Mouse (Mus musculus) large intestine, adult 2 months (tissue): ENCODE results near the gene Kalrn. TPM values are rescaled to one million over a fixed set of nuclear protein-coding genes. Genes with fewer than 3 reads are reported as not detected.

Experiments
- DNase-seq: peaks from one replicate; pipeline ENCODE4 v3.0.0-alpha.2; 2012; ENCODE audit warnings: low read depth, low spot score
- WGBS: fragments of 180-500 bp; shearing (Covaris S2); methylation state at CpG from one replicate; pipeline ENCODE4 v1.1.7; 2018; 5-methylcytosine and 5-hydroxymethylcytosine counted together
- polyA plus RNA-seq: library from polyadenylated mRNA; depleted of rRNA; stranded (reverse); fragments of >200 nt; gene quantifications from 2 replicates; pipeline ENCODE4 v1.2.3, GENCODE M21; 2012; rRNA removed

Kalrn gene
- polyA plus RNA-seq: 21.4 and 38.8 TPM in 2 replicates

DNA sequence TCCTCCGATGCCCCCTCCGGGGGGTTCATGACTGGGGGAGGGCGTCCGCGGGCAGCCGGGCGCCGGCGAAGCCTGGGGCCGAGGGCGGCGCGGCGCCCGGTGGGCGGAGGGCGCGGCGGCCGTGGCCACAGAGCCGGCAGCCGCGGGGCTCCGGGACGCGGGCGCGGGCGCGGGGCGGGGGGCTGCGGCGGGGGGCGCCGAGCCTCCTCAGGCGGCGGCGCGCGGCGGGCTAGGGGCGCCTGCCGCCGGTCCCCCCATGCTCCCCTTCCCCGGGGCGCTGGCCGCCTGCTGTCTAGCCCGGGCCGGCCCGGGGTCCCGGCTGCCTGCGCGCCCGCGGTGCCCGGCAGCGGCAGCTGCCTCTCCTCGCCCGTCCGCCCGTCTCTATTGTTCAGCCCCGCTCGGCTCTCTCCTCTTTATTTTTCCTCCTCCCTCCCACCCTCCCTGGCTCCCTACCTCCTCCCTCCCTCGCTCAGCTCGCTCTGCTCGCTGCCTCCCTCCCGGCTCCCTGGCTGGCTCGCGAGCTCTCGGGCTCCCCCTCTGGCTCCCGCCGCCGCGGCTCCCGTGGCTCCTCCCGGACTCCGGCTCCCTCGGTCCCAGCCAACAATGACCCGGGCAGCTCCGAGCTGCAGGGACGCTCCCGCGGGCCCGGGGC, at the start of gene Kalrn:
Kalrn (minus strand) TSS at position 382 of the 652 bp plus-strand sequence.
- peak; percentile 18 for DNase-seq
- WGBS: under 1% methylated on average over 60 of the region's 84 CpGs

DNA sequence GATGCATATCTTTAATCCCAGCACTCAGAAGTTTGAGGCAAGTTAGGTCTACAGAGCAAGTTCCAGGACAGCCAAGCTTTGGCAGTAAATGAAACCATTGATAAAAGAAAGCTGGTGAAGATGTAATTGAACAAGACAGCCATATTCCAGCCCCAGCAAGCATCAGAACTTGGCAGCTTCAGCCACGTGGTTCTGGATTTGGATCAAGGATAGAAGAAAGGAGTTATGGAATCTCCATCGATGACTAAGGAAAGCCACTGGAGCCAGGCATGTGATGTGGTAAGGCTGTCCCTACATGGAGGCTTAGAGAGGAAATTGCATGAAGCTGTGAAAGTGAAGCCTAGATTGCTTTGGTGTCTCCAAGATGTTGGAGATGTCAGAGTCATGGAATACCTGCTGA, 40.7 kb upstream of the Kalrn start:
- WGBS: 75% methylated on average over 2 of the region's 2 CpGs

DNA sequence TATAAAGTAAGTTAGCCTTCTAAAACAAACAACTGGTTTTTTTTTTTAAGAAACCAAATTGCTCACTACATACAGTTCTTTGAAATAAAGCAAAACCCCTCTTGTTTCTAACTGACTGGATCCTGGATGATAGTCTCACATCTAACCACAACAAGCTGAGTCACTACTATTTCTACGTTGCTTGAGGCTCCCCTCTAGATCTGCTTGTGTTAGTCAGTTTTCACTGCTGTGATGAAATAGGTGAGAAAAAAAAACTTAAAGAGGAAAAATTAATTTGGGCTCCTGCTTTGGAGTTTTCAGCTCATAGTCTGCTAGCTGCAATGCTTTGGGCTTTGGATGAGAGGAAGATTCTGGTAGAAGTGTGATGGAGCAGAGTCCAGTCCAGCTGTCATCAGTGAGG, 36.8 kb upstream of the Kalrn start:
- 48% methylated on average over 1 of the region's 1 CpGs for WGBS
- DNase-seq: no peak

More for the DNA sequence above, 40.7 kb upstream of the Kalrn start:
- no peak for DNase-seq

DNA sequence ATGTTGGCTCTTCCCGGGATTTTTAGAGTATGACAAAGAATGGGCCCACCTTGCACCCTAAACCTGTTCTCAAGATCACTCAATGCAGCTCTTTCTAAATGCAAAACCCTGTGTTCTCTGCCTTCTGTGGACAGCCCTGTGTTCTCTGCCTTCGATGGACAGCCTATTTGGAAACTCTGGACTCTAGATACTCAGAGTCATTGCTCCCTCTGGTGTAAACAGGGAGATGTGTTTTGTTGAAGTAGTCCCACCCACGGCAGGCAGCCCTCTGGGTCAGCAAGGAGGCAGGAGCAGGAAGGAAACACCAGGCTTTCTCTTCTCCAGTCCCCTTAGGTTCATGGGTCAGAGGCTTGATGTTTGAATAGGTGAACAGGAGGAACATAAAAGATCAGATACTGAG, 32.3 kb upstream of the Kalrn start:
- 23% methylated on average over 3 of the region's 3 CpGs for WGBS
- no peak for DNase-seq

DNA sequence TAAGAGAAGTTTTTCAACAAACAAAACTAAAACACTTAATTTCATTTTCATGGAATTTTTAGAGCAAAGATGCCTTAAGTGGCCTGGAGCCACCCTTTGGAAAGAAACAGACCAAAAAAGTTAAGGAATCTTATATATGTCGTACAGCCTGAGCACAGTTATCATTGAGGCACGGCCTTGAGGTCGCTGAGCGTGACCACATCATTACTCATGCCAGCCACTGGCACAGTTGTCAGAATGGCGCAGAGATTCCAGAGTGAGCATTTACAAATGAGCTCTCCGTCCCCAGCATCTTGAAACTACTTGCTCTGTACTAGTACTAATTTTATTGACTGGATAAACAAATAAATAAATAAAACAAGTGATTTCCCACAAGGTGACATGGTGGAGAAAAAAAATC, 30.5 kb upstream of the Kalrn start:
- WGBS: 79% methylated on average over 6 of the region's 6 CpGs

DNA sequence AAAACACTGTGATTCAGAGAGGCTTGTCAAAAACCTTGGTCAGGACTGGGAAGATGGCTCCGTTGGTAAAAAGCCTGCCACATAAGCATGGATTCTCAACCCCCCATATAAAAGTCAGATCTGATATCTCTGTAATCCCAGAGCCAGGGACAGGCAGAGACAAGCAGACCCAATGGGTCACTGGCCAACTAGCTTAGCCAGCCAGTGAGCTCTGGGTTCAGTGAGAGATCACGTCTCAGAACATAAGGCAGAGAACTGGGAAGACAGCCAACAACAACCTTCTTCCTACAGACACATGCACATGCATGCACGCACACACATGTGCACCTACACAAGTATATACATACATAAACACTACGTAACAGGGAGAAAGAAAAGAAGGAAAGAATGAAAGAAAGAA, 29.7 kb upstream of the Kalrn start:
- WGBS: 63% methylated on average over 4 of the region's 4 CpGs
- DNase-seq: no peak

More for the DNA sequence above, 30.5 kb upstream of the Kalrn start:
- no peak for DNase-seq

DNA sequence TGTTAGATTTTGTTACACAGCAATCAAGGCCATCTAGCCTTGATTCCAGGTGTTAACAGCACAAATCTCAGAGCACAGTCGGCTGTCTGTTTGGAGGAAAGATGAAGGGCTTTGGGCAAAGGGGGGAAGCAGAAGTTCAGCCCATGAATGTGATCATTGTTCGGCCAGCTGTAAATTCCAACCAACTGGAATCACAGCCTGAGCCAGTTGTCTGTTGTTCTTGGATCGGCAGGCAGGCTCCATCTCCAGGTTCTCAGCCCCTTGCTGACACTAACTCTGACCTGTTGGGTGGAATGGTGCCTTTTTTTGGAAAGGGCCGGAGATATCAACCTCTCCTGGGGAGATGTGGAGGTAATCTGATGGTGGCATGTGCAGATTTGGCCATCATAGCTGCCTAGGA, 28.6 kb upstream of the Kalrn start:
- no peak for DNase-seq
- 43% methylated on average over 4 of the region's 4 CpGs for WGBS

DNA sequence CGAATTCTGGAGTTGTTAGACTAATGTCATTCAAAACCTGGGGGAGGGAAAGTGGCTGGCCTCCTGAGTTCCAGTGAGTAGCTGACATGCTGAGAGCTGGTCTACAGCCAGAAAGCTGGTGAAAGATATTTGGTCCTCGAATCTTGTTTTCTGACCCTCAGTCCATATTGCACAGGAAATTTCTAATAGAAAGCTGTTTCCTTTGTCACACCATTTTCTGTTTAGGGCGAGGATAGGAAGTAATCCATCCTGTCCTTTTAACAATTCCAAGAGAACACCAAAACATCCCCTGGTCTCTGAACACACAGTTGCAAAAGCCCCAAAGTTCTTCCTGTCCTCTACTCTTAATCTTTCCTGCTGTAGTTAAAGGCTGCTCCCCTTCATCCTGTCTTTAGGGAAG, 22.0 kb upstream of the Kalrn start:
- 31% methylated on average over 3 of the region's 3 CpGs for WGBS
- DNase-seq: no peak

DNA sequence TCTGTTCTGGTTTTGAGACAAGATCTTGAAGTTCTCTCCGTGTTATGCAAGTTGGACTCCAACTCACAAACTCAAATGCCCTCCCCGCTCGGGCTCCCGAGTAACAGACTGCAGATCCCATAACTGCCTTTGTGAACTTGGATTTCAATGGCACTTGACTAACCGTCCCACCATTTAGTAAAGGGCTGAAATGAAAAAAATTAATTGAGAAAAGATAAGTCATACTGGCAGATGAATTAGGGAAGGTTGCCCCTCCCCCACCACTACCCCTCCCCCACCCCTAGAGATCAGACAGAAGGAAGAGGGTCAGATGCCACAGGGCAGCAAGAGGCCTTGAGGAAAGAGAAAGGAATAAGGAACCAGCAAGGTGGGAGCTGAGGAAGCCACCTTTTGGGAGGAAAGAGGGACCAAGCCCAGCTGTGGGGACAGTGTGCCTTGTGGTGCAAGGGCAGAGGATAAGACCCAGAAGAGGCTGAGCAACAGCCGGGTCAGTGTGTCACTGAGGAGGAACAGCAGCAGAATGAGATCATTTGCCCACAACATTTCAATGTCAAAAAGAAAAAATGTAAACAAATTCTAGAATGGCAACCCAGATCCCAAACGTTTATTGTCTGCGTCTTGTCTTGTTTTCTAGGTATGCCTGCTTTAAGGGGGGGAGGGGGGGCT, 21.4 kb upstream of the Kalrn start:
- no peak for DNase-seq
- 65% methylated on average over 8 of the region's 8 CpGs for WGBS

DNA sequence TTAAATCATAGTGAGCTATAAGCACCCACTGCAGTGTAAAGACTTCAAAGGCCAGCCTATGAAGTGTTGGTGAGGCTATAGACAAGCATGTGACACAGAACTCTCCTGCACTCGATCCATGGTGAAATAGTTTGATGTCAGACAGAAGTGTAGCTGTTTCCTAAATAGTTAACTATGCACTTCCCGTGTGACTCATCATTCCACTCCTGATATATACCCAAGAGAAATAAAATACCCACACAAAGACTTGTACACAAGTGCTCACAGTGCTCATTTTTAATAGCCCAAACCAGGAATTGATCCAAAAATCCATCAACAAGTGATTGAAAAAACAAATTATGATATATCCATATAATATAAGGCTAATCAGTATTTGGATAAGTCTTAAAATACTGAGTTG, 19.4 kb upstream of the Kalrn start:
- DNase-seq: no peak
- WGBS: 51% methylated on average over 2 of the region's 2 CpGs

DNA sequence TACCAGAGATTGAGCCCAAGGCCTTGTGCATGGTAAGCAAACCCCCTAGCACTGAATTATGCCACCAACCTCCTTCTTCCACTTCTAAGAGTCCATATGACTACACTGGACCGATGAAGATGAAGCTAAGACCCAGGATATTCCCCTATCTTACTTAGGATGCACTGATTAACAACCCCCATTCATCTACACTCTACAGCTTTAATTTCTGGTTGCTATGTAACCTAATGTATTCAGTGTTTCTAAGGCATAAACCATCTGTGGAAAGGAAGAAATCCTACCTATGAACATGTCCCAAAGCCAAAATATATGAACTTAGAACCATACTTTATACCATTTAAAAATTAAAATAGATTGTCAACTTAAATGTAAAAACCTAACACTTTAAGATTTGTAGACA, 18.6 kb upstream of the Kalrn start:
- 67% methylated on average over 1 of the region's 1 CpGs for whole genome bisulfite sequencing
- DNase-seq: no peak

DNA sequence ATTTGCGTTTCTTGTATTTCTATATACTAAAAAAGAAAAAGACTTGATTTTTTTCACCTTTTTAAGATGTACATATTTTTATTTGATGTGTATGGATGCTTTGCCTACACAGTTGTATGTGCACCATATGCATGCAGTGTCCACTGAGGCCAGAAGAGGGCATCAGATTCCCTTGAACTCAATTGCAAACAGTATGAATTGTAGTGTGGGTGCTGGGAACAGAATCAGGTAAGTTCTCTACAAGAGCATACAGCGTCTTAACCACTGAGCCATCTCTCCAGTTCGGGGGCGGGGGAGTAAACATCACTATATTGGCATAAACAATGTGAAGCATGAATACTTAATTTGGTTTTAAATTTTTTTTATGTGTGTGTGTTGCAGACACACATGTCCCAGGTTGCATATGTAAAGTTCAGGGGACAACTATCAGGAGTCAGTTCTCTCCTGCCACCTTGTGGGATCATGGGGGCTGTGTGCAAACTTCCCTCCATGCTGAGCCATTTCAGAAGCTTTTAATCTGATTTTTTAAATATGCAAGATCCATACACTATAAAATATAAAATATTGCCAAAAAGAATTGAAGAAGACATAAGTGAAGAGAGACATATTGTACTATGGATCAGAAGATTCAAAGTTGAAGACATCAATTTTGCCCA, 6.5 kb upstream of the Kalrn start:
- WGBS: 98% methylated on average over 4 of the region's 4 CpGs
- DNase-seq: no peak

DNA sequence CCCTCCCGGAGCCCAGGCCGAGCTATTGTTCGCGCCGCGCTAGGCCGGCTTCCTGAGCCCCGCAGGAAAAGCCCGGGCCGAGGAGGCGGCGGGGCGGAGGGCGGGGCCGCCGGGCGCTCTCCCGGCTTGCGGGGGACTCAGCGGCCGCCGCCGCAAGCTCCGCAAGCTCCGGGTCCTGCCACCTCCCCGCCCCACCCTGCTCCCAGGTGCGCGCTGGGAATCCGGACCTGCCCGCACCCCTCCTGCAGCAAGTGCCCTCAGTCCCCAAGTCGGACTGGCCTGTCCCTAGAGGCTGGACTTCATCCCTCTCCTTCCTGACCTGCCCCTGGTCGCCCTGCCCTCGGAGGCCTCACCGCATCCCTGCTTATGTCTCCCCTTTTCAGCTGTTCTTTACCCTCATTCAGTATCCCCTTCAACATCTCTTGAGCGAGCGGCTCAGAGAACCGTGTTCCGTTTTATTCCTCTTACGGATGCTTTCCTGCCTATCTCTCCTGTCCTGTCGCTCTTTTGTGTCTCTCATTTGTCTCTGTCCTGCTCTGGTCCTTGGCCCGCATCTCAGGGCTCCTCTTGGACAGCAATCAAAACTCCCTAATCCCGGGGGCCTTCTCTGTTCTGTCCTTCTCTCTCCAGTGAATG, 642 bp upstream of the Kalrn start:
- WGBS: 2% methylated on average over 39 of the region's 42 CpGs
- no peak for DNase-seq

DNA sequence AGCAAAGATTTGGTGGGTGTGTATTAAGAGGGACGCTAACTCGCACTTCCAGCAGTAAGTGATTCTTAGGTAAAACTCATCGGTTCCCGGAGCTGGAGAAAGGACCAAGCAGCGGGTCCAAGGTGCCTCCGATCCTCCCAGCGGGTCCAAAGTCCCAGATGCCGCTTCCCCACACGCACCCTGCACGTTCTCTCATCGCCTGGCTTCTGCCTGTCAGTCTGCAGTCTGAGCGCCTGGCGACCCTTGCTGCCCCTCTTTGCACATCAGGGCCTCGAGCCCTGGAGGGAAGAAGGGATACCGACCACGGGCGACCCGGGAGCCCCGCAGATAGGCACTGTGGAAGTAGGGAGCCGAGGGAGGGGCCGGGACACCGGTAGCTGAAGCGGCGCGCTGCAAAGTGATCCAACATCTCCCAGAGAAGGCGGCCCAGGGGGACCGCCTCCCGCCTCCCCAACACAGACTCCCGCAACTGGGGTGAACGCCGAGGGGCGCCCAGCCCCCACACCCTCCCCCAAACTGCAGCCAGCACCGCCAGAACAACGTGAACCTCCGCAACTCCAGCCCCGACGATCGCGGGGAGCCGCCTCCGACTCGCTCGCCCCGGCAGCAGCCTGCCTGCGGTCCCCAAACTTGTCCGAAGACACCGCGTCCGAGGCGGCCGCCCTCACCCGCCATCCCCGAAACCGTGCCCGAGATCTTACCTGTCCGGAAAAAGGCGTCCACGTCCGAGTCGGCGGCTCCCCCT, 754 bp downstream of the Kalrn start:
- no peak for DNase-seq
- 2% methylated on average over 61 of the region's 61 CpGs for WGBS

DNA sequence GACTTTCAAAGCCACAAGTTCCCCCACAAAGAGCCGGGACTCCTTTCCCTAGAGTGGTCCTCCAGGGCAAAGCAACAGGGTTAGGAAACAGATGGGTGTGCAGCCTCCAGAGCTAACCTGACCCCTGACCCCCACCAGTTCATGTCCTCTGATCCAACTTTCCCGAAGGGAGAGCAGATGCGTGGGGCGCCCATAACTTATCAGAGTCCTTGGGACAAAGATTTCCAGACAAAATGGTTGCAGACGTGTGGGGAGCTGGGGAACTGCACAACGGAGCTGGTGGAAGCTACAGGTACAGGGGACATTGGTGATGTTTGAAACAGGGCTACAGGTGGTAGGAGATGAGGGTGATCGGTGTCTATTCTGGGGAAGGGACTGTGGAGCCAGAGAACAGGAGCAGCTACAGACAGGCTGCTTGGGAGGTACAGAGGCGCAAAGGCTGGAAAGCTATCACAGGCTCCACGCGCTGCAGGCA, 1.4 kb downstream of the Kalrn start:
- 6% methylated on average over 10 of the region's 10 CpGs for WGBS
- DNase-seq: no peak

DNA sequence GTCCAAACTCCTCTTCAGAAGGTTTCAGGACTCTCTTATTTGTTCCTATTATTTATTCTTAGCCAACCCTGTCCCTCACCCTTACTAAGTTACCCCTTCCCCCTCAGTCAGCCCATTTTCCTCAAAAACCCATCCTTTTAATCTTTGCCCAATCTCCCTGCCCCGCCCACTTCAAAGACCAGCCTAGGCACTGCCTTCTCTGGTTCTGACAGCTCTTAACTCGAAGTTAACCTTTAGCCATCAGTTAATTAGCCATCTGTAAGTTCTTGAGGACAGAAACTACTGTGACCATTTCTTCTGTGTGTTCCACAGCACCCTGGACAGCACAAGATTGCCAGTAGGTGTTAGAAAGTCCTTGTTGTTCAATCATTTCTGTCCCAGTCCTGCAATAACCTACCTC, 3.4 kb downstream of the Kalrn start:
- WGBS: 52% methylated on average over 2 of the region's 2 CpGs

DNA sequence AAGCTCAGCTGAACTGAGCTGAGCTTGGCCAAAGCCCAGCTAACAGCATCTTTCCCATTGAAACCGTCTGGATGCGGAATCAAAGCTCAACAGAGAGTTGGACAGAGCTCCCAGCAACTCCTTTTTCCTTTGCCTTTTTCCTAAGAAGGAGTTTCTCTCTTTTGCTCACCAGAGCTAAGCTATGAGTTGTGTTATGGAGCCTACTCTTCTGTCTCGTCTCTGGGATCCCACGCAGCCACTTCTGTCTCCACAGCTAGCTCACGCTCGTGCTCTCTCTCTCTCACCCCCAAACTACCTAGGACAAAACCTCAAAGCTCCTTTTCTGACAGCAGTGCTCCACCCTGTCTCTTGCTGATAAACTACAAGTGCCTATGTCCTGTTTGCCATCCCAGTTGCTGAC, 4.5 kb downstream of the Kalrn start:
- DNase-seq: no peak
- WGBS: 76% methylated on average over 6 of the region's 6 CpGs

More for the DNA sequence above, 3.4 kb downstream of the Kalrn start:
- DNase-seq: no peak

DNA sequence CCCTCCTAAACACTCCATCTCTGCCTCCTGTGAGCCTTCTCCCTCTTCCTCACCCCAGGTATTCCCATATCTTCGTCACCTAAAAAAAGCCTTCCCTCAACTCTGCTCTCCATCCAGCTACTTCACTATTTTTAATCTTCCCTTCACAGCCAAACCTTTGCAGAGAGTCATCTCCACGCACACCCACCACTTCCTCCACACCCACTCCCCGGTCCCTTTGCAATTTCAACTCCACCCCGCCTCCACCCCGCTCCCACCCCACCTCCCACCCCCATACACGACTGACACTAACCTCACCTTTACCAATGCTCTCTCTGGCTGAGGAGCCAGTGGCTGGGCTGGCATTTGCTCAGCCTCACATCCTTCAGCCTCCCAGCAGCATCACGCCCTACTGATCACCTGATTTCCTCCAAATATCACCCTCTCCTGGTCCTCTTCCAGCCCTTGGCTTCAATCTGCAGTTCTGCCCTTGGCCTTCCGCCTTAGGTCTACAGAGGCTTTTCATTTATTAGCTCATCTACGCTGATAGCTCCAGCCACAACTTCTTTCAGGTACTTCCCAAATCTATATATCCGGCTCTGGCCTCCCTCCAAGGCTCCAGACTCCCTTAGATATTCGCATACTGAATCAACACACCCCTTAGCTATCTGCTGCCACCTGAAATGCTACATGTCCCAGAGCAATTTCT, 9.6 kb downstream of the Kalrn start:
- no peak for DNase-seq
- 51% methylated on average over 11 of the region's 11 CpGs for WGBS

DNA sequence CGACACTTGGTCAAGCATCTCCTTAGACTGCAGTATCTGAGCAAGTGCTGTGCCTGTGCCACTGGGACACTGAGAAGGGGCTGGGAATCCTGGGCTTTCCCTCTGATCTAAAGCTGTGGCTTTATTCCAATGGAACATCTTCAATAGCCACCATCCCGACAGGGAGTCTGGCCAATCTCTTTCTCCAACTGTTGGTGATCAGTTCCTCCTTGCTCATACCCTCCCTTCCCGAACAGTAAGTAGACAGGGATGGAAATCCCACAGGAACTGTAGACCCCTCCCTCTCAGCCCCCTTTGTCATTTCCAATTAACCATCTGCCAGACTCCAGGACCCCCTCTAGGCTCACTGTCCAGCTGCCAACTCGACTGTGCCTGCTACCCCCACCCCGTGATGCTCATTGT, 11.6 kb downstream of the Kalrn start:
- 62% methylated on average over 5 of the region's 5 CpGs for WGBS
- DNase-seq: no peak
